Mouse (Mus musculus): ENCODE data around the gene Irf3. TPM values are rescaled to one million over a fixed set of nuclear protein-coding genes. Genes with fewer than 3 reads are reported as not detected.
A peak's percentile ranks its signal among the peaks of the same experiment; 100 is the strongest.

Irf3 gene
- polyA plus RNA-seq, 1 experiment, result 105 TPM

- 96% methylated on average over 3 of the region's 3 CpGs for WGBS
- H3K27me3 ChIP-seq (replicated peaks; ENCODE audit: control insufficient read depth, insufficient read depth, low read length), result no peaks in the 10 kb centered on the region
- H3K4me3 ChIP-seq (ENCODE audit: insufficient read depth, low read depth, low read length), result no peak overlapping the region
- DNase-seq, result no peak
- no peak overlapping the region for H3K27ac ChIP-seq (ENCODE audit: insufficient read depth, low read depth, low read length)
- H3K36me3 ChIP-seq (ENCODE audit: control insufficient read depth, insufficient read depth, low read length), result no peaks in the 10 kb centered on the region
- TF ChIP-seq CTCF (conservative IDR thresholded peaks at IDR 0.05; ENCODE audit: insufficient read depth, insufficient read length, low read depth, low read length) (no peak), POLR2A (IDR thresholded peaks at IDR 0.05; ENCODE audit: low read depth, low read length) (no peak)
- peaks cover 3% of the 10 kb centered on the region; the same call in 1 of the 2 replicates for H3K4me1 ChIP-seq (ENCODE audit: control insufficient read depth, insufficient read depth, low read length)
These were observed 16.6 kb downstream of the Irf3 start for GRCm38 (mm10) chr7:45014096-45014451.

GRCm38 (mm10) chr7:45015344-45015956, 18.0 kb downstream of the Irf3 start:
- no peaks in the 10 kb centered on the region for H3K36me3 ChIP-seq (ENCODE audit: control insufficient read depth, insufficient read depth, low read length)
- no peak for DNase-seq
- H3K27ac ChIP-seq (ENCODE audit: insufficient read depth, low read depth, low read length), result peak overlapping the region; percentile 32
- no peaks in the 10 kb centered on the region for H3K27me3 ChIP-seq (replicated peaks; ENCODE audit: control insufficient read depth, insufficient read depth, low read length)
- TF ChIP-seq POLR2A (IDR thresholded peaks at IDR 0.05; ENCODE audit: low read depth, low read length) (no peak), CTCF (conservative IDR thresholded peaks at IDR 0.05; ENCODE audit: insufficient read depth, insufficient read length, low read depth, low read length) (no peak)
- peaks cover 3% of the 10 kb centered on the region; the same call in 1 of the 2 replicates for H3K4me1 ChIP-seq (ENCODE audit: control insufficient read depth, insufficient read depth, low read length)
- peak overlapping the region; percentile 90 for H3K4me3 ChIP-seq (ENCODE audit: insufficient read depth, low read depth, low read length)
- under 1% methylated on average over 20 of the region's 20 CpGs for WGBS

- Histone ChIP-seq H3K4me1 (ENCODE audit: control insufficient read depth, insufficient read depth, low read length) (peaks cover 3% of the 10 kb centered on the region; the same call in 1 of the 2 replicates), H3K36me3 (ENCODE audit: control insufficient read depth, insufficient read depth, low read length) (no peaks in the 10 kb centered on the region), H3K4me3 (ENCODE audit: insufficient read depth, low read depth, low read length) (peak within 1 kb of the TSS; percentile 90), H3K27ac (ENCODE audit: insufficient read depth, low read depth, low read length) (peak within 1 kb of the TSS; percentile 96), H3K27me3 (replicated peaks; ENCODE audit: control insufficient read depth, insufficient read depth, low read length) (no peaks in the 10 kb centered on the region)
- WGBS, result 1% methylated on average over 69 of the region's 69 CpGs
- peak; percentile 100 for DNase-seq
- no peak for TF ChIP-seq POLR2A (IDR thresholded peaks at IDR 0.05; ENCODE audit: low read depth, low read length)
- no peak for TF ChIP-seq CTCF (conservative IDR thresholded peaks at IDR 0.05; ENCODE audit: insufficient read depth, insufficient read length, low read depth, low read length)
These were observed 18.6 kb downstream of the Irf3 start, which contains the start of gene Scaf1 for GRCm38 (mm10) chr7:45015957-45016612. Gene Scaf1, minus strand, starts transcription at chr7:45016363.

- WGBS, result 1% methylated on average over 4 of the region's 4 CpGs
- H3K27ac ChIP-seq (ENCODE audit: insufficient read depth, low read depth, low read length), result peak overlapping the region; percentile 96
- H3K4me3 ChIP-seq (ENCODE audit: insufficient read depth, low read depth, low read length), result peak overlapping the region; percentile 43
- no peak for DNase-seq
- H3K4me1 ChIP-seq (ENCODE audit: control insufficient read depth, insufficient read depth, low read length), result peaks cover 3% of the 10 kb centered on the region; the same call in 1 of the 2 replicates
- no peaks in the 10 kb centered on the region for H3K36me3 ChIP-seq (ENCODE audit: control insufficient read depth, insufficient read depth, low read length)
- no peaks in the 10 kb centered on the region for H3K27me3 ChIP-seq (replicated peaks; ENCODE audit: control insufficient read depth, insufficient read depth, low read length)
- no peak for TF ChIP-seq POLR2A (IDR thresholded peaks at IDR 0.05; ENCODE audit: low read depth, low read length)
These were observed 19.3 kb downstream of the Irf3 start for GRCm38 (mm10) chr7:45016761-45017160.

- WGBS, result under 1% methylated on average over 36 of the region's 36 CpGs
- no peak for TF ChIP-seq CTCF (conservative IDR thresholded peaks at IDR 0.05; ENCODE audit: insufficient read depth, insufficient read length, low read depth, low read length)
- peak; percentile 47 for TF ChIP-seq POLR2A (IDR thresholded peaks at IDR 0.05; ENCODE audit: low read depth, low read length)
- peak within 1 kb of the TSS; percentile 51 for H3K4me3 ChIP-seq (ENCODE audit: insufficient read depth, low read depth, low read length)
- peaks cover 3% of the 10 kb centered on the region; the same call in 1 of the 2 replicates for H3K4me1 ChIP-seq (ENCODE audit: control insufficient read depth, insufficient read depth, low read length)
- DNase-seq, result peak; percentile 99
- H3K27ac ChIP-seq (ENCODE audit: insufficient read depth, low read depth, low read length), result peak within 1 kb of the TSS; percentile 96
- H3K27me3 ChIP-seq (replicated peaks; ENCODE audit: control insufficient read depth, insufficient read depth, low read length), result no peaks in the 10 kb centered on the region
- H3K36me3 ChIP-seq (ENCODE audit: control insufficient read depth, insufficient read depth, low read length), result no peaks in the 10 kb centered on the region
These were observed 20.0 kb downstream of the Irf3 start, which contains the start of gene Rras for GRCm38 (mm10) chr7:45017242-45018061. Gene Rras, plus strand, starts transcription at chr7:45017961.

- Histone ChIP-seq H3K36me3 (ENCODE audit: control insufficient read depth, insufficient read depth, low read length) (no peaks in the 10 kb centered on the region), H3K4me3 (ENCODE audit: insufficient read depth, low read depth, low read length) (peak overlapping the region; percentile 50), H3K4me1 (ENCODE audit: control insufficient read depth, insufficient read depth, low read length) (peaks cover 3% of the 10 kb centered on the region; the same call in 1 of the 2 replicates), H3K27me3 (replicated peaks; ENCODE audit: control insufficient read depth, insufficient read depth, low read length) (no peaks in the 10 kb centered on the region), H3K27ac (ENCODE audit: insufficient read depth, low read depth, low read length) (peak overlapping the region; percentile 81)
- DNase-seq, result peak; percentile 87
- 32% methylated on average over 8 of the region's 8 CpGs for WGBS
- TF ChIP-seq POLR2A (IDR thresholded peaks at IDR 0.05; ENCODE audit: low read depth, low read length) (no peak), CTCF (conservative IDR thresholded peaks at IDR 0.05; ENCODE audit: insufficient read depth, insufficient read length, low read depth, low read length) (no peak)
These were observed 21.7 kb downstream of the Irf3 start for GRCm38 (mm10) chr7:45019031-45019571.
